Mouse (Mus musculus): ENCODE results near the gene Fgd4.

- TF ChIP-seq POLR2A (IDR thresholded peaks at IDR 0.05; ENCODE audit: borderline replicate concordance, extremely low read depth, insufficient read depth, insufficient read length, poor library complexity, severe bottlenecking) (no peak), CTCF (IDR thresholded peaks at IDR 0.05; ENCODE audit: borderline replicate concordance, extremely low read depth, insufficient read depth, insufficient read length) (no peak)
These were observed 48.2 kb downstream of the Fgd4 start for GRCm38 (mm10) chr16:16552197-16552596.
